Mouse (Mus musculus) heart, embryonic 14.5 days (tissue): ENCODE measurements at regions not wholly inside any gene's neighbourhood (a gene's known extent, or its start where the extent isn't known, plus 50 kb on each side); places are given as distances from the start of the nearest gene placed in this dataset.

ENCODE experiments used
- ATAC-seq: fragments of 200-750 bp; cut with Nextera tagmentation; 2 replicates; pipeline ENCODE4 v1.8.0; 2017; ENCODE audit warnings: low read depth, moderate TSS enrichment; ENCODE audit not compliant: insufficient number of reproducible peaks, insufficient read depth, low FRiP score
- H3K27ac ChIP-seq, 2 experiments: fragments of 200-500 bp in 1 of 2; fragments of 300-500 bp in 1 of 2; sonication (generic) in 1 of 2; replicated peaks in 1 of 2; 2 replicates each; pipeline ENCODE4 v1.5.1; 2012 to 2014; ENCODE audit warnings: low read depth in 2 of 2, low read length in 2 of 2, control low read depth in 1 of 2, mild to moderate bottlenecking in 1 of 2, mixed read lengths in 1 of 2; ENCODE audit not compliant: control insufficient read depth in 1 of 2, insufficient read depth in 1 of 2
- H3K27me3 ChIP-seq: fragments of 300-500 bp; sonication (generic); 2 replicates; pipeline ENCODE4 v1.6.1; 2014; ENCODE audit warnings: mild to moderate bottlenecking, low read length, control low read depth; ENCODE audit not compliant: control insufficient read depth, insufficient read depth
- H3K36me3 ChIP-seq: fragments of 300-500 bp; sonication (generic); 2 replicates; pipeline ENCODE4 v1.6.1; 2014; ENCODE audit warnings: mild to moderate bottlenecking, control low read depth, low read length, mixed read lengths; ENCODE audit not compliant: control insufficient read depth, insufficient read depth
- H3K4me1 ChIP-seq, 2 experiments: fragments of 200-500 bp in 1 of 2; fragments of 300-500 bp in 1 of 2; sonication (generic) in 1 of 2; 2 replicates each; pipeline ENCODE4 v1.6.1; 2012 to 2014; ENCODE audit warnings: low read length in 2 of 2, control low read depth in 1 of 2, mixed read lengths in 1 of 2; ENCODE audit not compliant: control insufficient read depth in 2 of 2, insufficient read depth in 2 of 2
- H3K4me2 ChIP-seq: fragments of 300-500 bp; sonication (generic); 2 replicates; pipeline ENCODE4 v1.6.1; 2014; ENCODE audit warnings: mild to moderate bottlenecking, low read length
- H3K4me3 ChIP-seq, 2 experiments: fragments of 200-500 bp in 1 of 2; fragments of 300-500 bp in 1 of 2; sonication (generic) in 1 of 2; 2 replicates each; pipeline ENCODE4 v1.5.1; 2012 to 2014; ENCODE audit warnings: low read length in 2 of 2, mild to moderate bottlenecking in 2 of 2, control low read depth in 1 of 2, low read depth in 1 of 2, moderate library complexity in 1 of 2; ENCODE audit not compliant: control insufficient read depth in 1 of 2, insufficient read depth in 1 of 2
- H3K9ac ChIP-seq: fragments of 300-500 bp; sonication (generic); 2 replicates; pipeline ENCODE4 v1.6.1; 2014; ENCODE audit warnings: mild to moderate bottlenecking, low read length
- H3K9me3 ChIP-seq: fragments of 300-500 bp; sonication (generic); 2 replicates; pipeline ENCODE4 v1.6.1; 2016; ENCODE audit warnings: low read length, control low read depth; ENCODE audit not compliant: control insufficient read depth
- WGBS: fragments of 180-500 bp; shearing (Covaris S2); extraction: QIAGEN DNeasy Blood & Tissue Kit; methylation state at CpG from one replicate; pipeline ENCODE4 v1.1.7; 2014; 5-methylcytosine and 5-hydroxymethylcytosine counted together

GRCm38 (mm10) chr11:90981626-90982025 lies 293.5 kb upstream of the Tom1l1 start:
- Histone ChIP-seq H3K9me3 (no peaks in the 10 kb centered on the region), H3K4me3 (no peak overlapping the region), H3K4me2 (no peak overlapping the region), H3K9ac (no peak overlapping the region), H3K4me1 (no peaks in the 10 kb centered on the region), H3K36me3 (no peaks in the 10 kb centered on the region), H3K27me3 (no peaks in the 10 kb centered on the region), H3K27ac (no peak overlapping the region)
- WGBS = 94% methylated on average over 1 of the region's 1 CpGs
- ATAC-seq = no peak

- WGBS = 71% methylated on average over 3 of the region's 3 CpGs
- ATAC-seq = no peak
- no peak overlapping the region for H3K9ac ChIP-seq
- no peak overlapping the region for H3K4me2 ChIP-seq
- no peak overlapping the region for H3K4me3 ChIP-seq
- no peaks in the 10 kb centered on the region for H3K4me1 ChIP-seq
- H3K9me3 ChIP-seq = no peaks in the 10 kb centered on the region
- no peaks in the 10 kb centered on the region for H3K27me3 ChIP-seq
- no peaks in the 10 kb centered on the region for H3K36me3 ChIP-seq
- no peak overlapping the region for H3K27ac ChIP-seq
Measured at GRCm38 (mm10) chr11:90978234-90978633, 290.1 kb upstream of the Tom1l1 start.

- WGBS = 82% methylated on average over 5 of the region's 5 CpGs
- H3K36me3 ChIP-seq = no peaks in the 10 kb centered on the region
- ATAC-seq = no peak
Measured at GRCm38 (mm10) chr11:90941076-90941475, 252.9 kb upstream of the Tom1l1 start.

GRCm38 (mm10) chr11:90925738-90926137 lies 237.6 kb upstream of the Tom1l1 start:
- no peak for ATAC-seq
- Histone ChIP-seq H3K4me2 (no peak overlapping the region), H3K4me3 (no peak overlapping the region)

More at GRCm38 (mm10) chr11:90941076-90941475, 252.9 kb upstream of the Tom1l1 start:
- Histone ChIP-seq H3K4me2 (no peak overlapping the region), H3K4me3 (no peak overlapping the region), H3K27me3 (no peaks in the 10 kb centered on the region), H3K27ac (no peak overlapping the region), H3K9me3 (no peaks in the 10 kb centered on the region), H3K4me1 (no peaks in the 10 kb centered on the region), H3K9ac (no peak overlapping the region)

GRCm38 (mm10) chr11:90917782-90918181 lies 229.6 kb upstream of the Tom1l1 start:
- no peaks in the 10 kb centered on the region for H3K9me3 ChIP-seq
- H3K4me2 ChIP-seq = no peak overlapping the region
- H3K9ac ChIP-seq = no peak overlapping the region
- H3K27me3 ChIP-seq = no peaks in the 10 kb centered on the region
- no peak overlapping the region for H3K4me3 ChIP-seq
- ATAC-seq = no peak
- WGBS = 73% methylated on average over 3 of the region's 3 CpGs
- no peaks in the 10 kb centered on the region for H3K4me1 ChIP-seq
- no peak overlapping the region for H3K27ac ChIP-seq
- no peaks in the 10 kb centered on the region for H3K36me3 ChIP-seq

More at GRCm38 (mm10) chr11:90925738-90926137, 237.6 kb upstream of the Tom1l1 start:
- H3K27me3 ChIP-seq = no peaks in the 10 kb centered on the region
- H3K9me3 ChIP-seq = no peaks in the 10 kb centered on the region
- H3K27ac ChIP-seq = no peak overlapping the region
- H3K36me3 ChIP-seq = no peaks in the 10 kb centered on the region
- H3K4me1 ChIP-seq = no peaks in the 10 kb centered on the region
- no peak overlapping the region for H3K9ac ChIP-seq

GRCm38 (mm10) chr11:90894236-90894635 lies 206.1 kb upstream of the Tom1l1 start:
- H3K36me3 ChIP-seq = no peaks in the 10 kb centered on the region
- no peaks in the 10 kb centered on the region for H3K4me1 ChIP-seq
- H3K27ac ChIP-seq = no peak overlapping the region
- H3K27me3 ChIP-seq = no peaks in the 10 kb centered on the region
- H3K4me3 ChIP-seq = no peak overlapping the region
- no peak overlapping the region for H3K9ac ChIP-seq
- H3K9me3 ChIP-seq = no peaks in the 10 kb centered on the region
- no peak overlapping the region for H3K4me2 ChIP-seq
- ATAC-seq = no peak
- 59% methylated on average over 3 of the region's 3 CpGs for WGBS

- Histone ChIP-seq H3K9ac (no peak overlapping the region), H3K27ac (no peak overlapping the region), H3K27me3 (no peaks in the 10 kb centered on the region), H3K4me1 (no peaks in the 10 kb centered on the region), H3K4me3 (no peak overlapping the region), H3K9me3 (no peaks in the 10 kb centered on the region), H3K36me3 (no peaks in the 10 kb centered on the region), H3K4me2 (no peak overlapping the region)
- ATAC-seq = no peak
Measured at GRCm38 (mm10) chr11:90873122-90873521, 185.0 kb upstream of the Tom1l1 start.

- WGBS = 91% methylated on average over 2 of the region's 2 CpGs
- Histone ChIP-seq H3K9me3 (no peaks in the 10 kb centered on the region), H3K4me2 (no peak overlapping the region), H3K4me3 (no peak overlapping the region), H3K27ac (no peak overlapping the region), H3K9ac (no peak overlapping the region), H3K27me3 (no peaks in the 10 kb centered on the region), H3K36me3 (no peaks in the 10 kb centered on the region), H3K4me1 (no peaks in the 10 kb centered on the region)
- ATAC-seq = no peak
Measured at GRCm38 (mm10) chr11:90871686-90872085, 183.5 kb upstream of the Tom1l1 start.
